ENCODE assay signal across 8 mouse cellular contexts in genomic region chr2:157567235-157567961, GRCm38 (mm10). TPM values are rescaled to one million over a fixed set of nuclear protein-coding genes. Genes with fewer than 3 reads are reported as not detected.
DNase-seq lines count a peak whose midpoint lies in the region; ATAC-seq and TF ChIP-seq lines count a peak whose summit lies in the region.

No protein-coding gene starts in this region.

- no peak for DNase-seq in kidney, adult 9 months
- peak; percentile 25 for DNase-seq in Patski (ENCODE audit: low read depth, low spot score)
- no peak for DNase-seq in left cerebral cortex, adult 11 months (ENCODE audit: low spot score)
- DNase-seq in urinary bladder, postnatal 25 days (ENCODE audit: low spot score) = no peak
- DNase-seq in frontal cortex, adult 2 months (ENCODE audit: extremely low spot score in 1 of 2, low spot score in 1 of 2) = no peak

- no peak for TF ChIP-seq CTCF in Patski (IDR thresholded peaks at IDR 0.05)

- POLR2A ChIA-PET in Patski (lab: Charles Lee) = interaction anchor here (1.4 kb wide), 1 partner anchor 11 kb away, joined by 3 read pairs; no protein-coding TSS in a partner anchor

- H3K4me3 ChIP-seq in kidney, embryonic 15.5 days (replicated peaks) = peak overlapping the region; percentile 100
- peak overlapping the region; percentile 87 for H3K4me3 ChIP-seq in hindbrain, embryonic 13.5 days
- peak overlapping the region; percentile 99 for H3K4me3 ChIP-seq in midbrain, embryonic 12.5 days

- H3K36me3 ChIP-seq in kidney, embryonic 15.5 days = peaks cover 14% of the 10 kb centered on the region
- peaks cover 20% of the 10 kb centered on the region for H3K36me3 ChIP-seq in hindbrain, embryonic 13.5 days
- peaks cover 13% of the 10 kb centered on the region for H3K36me3 ChIP-seq in midbrain, embryonic 12.5 days

- CTCF ChIA-PET in Patski (lab: Charles Lee) = interaction anchor here (1.1 to 4.0 kb wide), 7 partner anchors 11 to 270 kb away, joined by 3 to 18 read pairs (median 4); no protein-coding TSS in a partner anchor

- H3K27ac ChIP-seq in kidney, embryonic 15.5 days = peak overlapping the region; percentile 95
- peak overlapping the region; percentile 91 for H3K27ac ChIP-seq in hindbrain, embryonic 13.5 days
- peak overlapping the region; percentile 91 for H3K27ac ChIP-seq in midbrain, embryonic 12.5 days (replicated peaks)

- H3K4me2 ChIP-seq in kidney, embryonic 15.5 days = peak overlapping the region; percentile 72
- peak overlapping the region; percentile 87 for H3K4me2 ChIP-seq in hindbrain, embryonic 13.5 days
- peak overlapping the region; percentile 80 for H3K4me2 ChIP-seq in midbrain, embryonic 12.5 days (replicated peaks)

- H3K4me1 ChIP-seq in kidney, embryonic 15.5 days = peaks cover 27% of the 10 kb centered on the region
- H3K4me1 ChIP-seq in hindbrain, embryonic 13.5 days (replicated peaks) = peaks cover 39% of the 10 kb centered on the region
- H3K4me1 ChIP-seq in midbrain, embryonic 12.5 days = peaks cover 52% of the 10 kb centered on the region

- no peaks in the 10 kb centered on the region for H3K9me3 ChIP-seq in kidney, embryonic 15.5 days (replicated peaks)
- H3K9me3 ChIP-seq in hindbrain, embryonic 13.5 days = peaks cover 6% of the 10 kb centered on the region; the same call in 1 of the 2 replicates
- H3K9me3 ChIP-seq in midbrain, embryonic 12.5 days = no peaks in the 10 kb centered on the region

- peak overlapping the region; percentile 92 for H3K9ac ChIP-seq in kidney, embryonic 15.5 days
- H3K9ac ChIP-seq in hindbrain, embryonic 13.5 days = peak overlapping the region; percentile 96
- H3K9ac ChIP-seq in midbrain, embryonic 12.5 days (replicated peaks) = peak overlapping the region; percentile 94

- in situ Hi-C loops in Patski (cut with MboI; ENCODE audit: low pct_unique_long_range_greater_than_20kb) = no loop called here

- no peaks in the 10 kb centered on the region for H3K27me3 ChIP-seq in kidney, embryonic 15.5 days
- H3K27me3 ChIP-seq in Patski = no peaks in the 10 kb centered on the region
- no peaks in the 10 kb centered on the region for H3K27me3 ChIP-seq in hindbrain, embryonic 13.5 days
- 0 out of 2 replicates have a peak, but pooled peaks cover 2% of the 10 kb centered on the region for H3K27me3 ChIP-seq in midbrain, embryonic 12.5 days

- no peak for ATAC-seq in kidney, embryonic 15.5 days (replicated peaks; ENCODE audit: low FRiP score)
- ATAC-seq in Patski = peak; percentile 20
- ATAC-seq in hindbrain, embryonic 13.5 days (ENCODE audit: low FRiP score) = no peak
- no peak for ATAC-seq in midbrain, embryonic 12.5 days (ENCODE audit: low FRiP score, low read depth)

- WGBS in kidney, embryonic 15.5 days = 83% methylated on average over 11 of the region's 11 CpGs
- 84% methylated on average over 11 of the region's 11 CpGs for WGBS in hindbrain, embryonic 13.5 days
- 85% methylated on average over 11 of the region's 11 CpGs for WGBS in midbrain, embryonic 12.5 days

RNA-seq across cellular contexts. Expression of gene Blcap, which starts 3.7 kb away (rescaled TPM):
- 48.3 and 51.6 TPM in 2 replicates for polyA plus RNA-seq in kidney, embryonic 15.5 days (2015; fragmentation: Nextera tagmentation; extraction: Ambion mirVana)
- 47.3 TPM for polyA plus RNA-seq in Patski (2021)
- 219 and 232 TPM in 2 replicates for polyA plus RNA-seq in hindbrain, embryonic 13.5 days (2015; fragmentation: Nextera tagmentation; extraction: Ambion mirVana)
- 132 and 149 TPM in 2 replicates for polyA plus RNA-seq in midbrain, embryonic 12.5 days (2016; fragmentation: Nextera tagmentation; extraction: Ambion mirVana)
- polyA plus RNA-seq in frontal cortex, adult 2 months (2012; rRNA removed) = 107 and 113 TPM in 2 replicates

RNA-seq across cellular contexts. Expression of gene Nnat, which starts 7.5 kb away (rescaled TPM):
- 238 and 287 TPM in 2 replicates for polyA plus RNA-seq in kidney, embryonic 15.5 days (2015; fragmentation: Nextera tagmentation; extraction: Ambion mirVana)
- polyA plus RNA-seq in Patski (2021) = 2.2 TPM
- 6,024 and 6,534 TPM in 2 replicates for polyA plus RNA-seq in hindbrain, embryonic 13.5 days (2015; fragmentation: Nextera tagmentation; extraction: Ambion mirVana)
- 4,044 and 4,632 TPM in 2 replicates for polyA plus RNA-seq in midbrain, embryonic 12.5 days (2016; fragmentation: Nextera tagmentation; extraction: Ambion mirVana)
- 370 and 428 TPM in 2 replicates for polyA plus RNA-seq in frontal cortex, adult 2 months (2012; rRNA removed)

Comparison
In these comparisons a context has a peak if more than half of its experiments do, and no peak if none do; other contexts are left out.
1. RNA of gene Nnat, which starts 7.5 kb away (polyA plus RNA-seq): 6,024 to 6,534 TPM in hindbrain, embryonic 13.5 days, 4,044 to 4,632 TPM in midbrain, embryonic 12.5 days, 370 to 428 TPM in frontal cortex, adult 2 months and 238 to 287 TPM in kidney, embryonic 15.5 days; 2.2 TPM in Patski (single experiment); every median in the first group is over 10 times any median in the second.
2. Peak in every context shown above with its lines, with median percentiles within 50 percentile points of each other: H3K27ac ChIP-seq, H3K4me2 ChIP-seq, H3K4me3 ChIP-seq and H3K9ac ChIP-seq.